ENCODE assay signal across 21 mouse cellular contexts in genomic region chr3:61583669-61584068, GRCm38 (mm10).
"Had no signal": no experiment of that assay in that cellular context is flagged by ENCODE, and none has a peak within 500 bp of the region (broad histone marks: within the 10 kb centered on the region; RNA-seq: fewer than 3 reads in every experiment).

No protein-coding gene starts in this region.

- H3K27me3 ChIP-seq: limb, embryonic 13.5 days; liver, embryonic 12.5 days; liver, embryonic 15.5 days; lung, embryonic 15.5 days; megakaryocyte, embryonic 14.5 days; midbrain, embryonic 13.5 days; neural tube, embryonic 13.5 days had no signal

- H3K9ac ChIP-seq: limb, embryonic 13.5 days; liver, embryonic 12.5 days; liver, embryonic 15.5 days; lung, embryonic 15.5 days; midbrain, embryonic 13.5 days; neural tube, embryonic 13.5 days had no signal

- H3K4me2 ChIP-seq: limb, embryonic 13.5 days; liver, embryonic 12.5 days; liver, embryonic 15.5 days; lung, embryonic 15.5 days; midbrain, embryonic 13.5 days; neural tube, embryonic 13.5 days had no signal

- H3K27ac ChIP-seq: limb, embryonic 10.5 days; limb, embryonic 13.5 days; liver, embryonic 12.5 days; liver, embryonic 15.5 days; lung, embryonic 15.5 days; midbrain, embryonic 10.5 days; midbrain, embryonic 13.5 days; neural tube, embryonic 13.5 days had no signal

- H3K4me3 ChIP-seq: limb, embryonic 10.5 days; limb, embryonic 13.5 days; liver, embryonic 12.5 days; liver, embryonic 15.5 days; lung, embryonic 15.5 days; megakaryocyte, embryonic 14.5 days; midbrain, embryonic 10.5 days; midbrain, embryonic 13.5 days; myocyte; neural tube, embryonic 13.5 days had no signal

- H3K36me3 ChIP-seq: limb, embryonic 10.5 days; limb, embryonic 13.5 days; liver, embryonic 12.5 days; liver, embryonic 15.5 days; lung, embryonic 15.5 days; midbrain, embryonic 10.5 days; midbrain, embryonic 13.5 days; neural tube, embryonic 13.5 days had no signal

- ATAC-seq: liver, embryonic 12.5 days; midbrain, embryonic 13.5 days; midbrain, embryonic 16.5 days had no signal

- H3K4me1 ChIP-seq: limb, embryonic 10.5 days; limb, embryonic 13.5 days; liver, embryonic 12.5 days; liver, embryonic 15.5 days; lung, embryonic 15.5 days; megakaryocyte, embryonic 14.5 days; midbrain, embryonic 10.5 days; midbrain, embryonic 13.5 days; neural tube, embryonic 13.5 days had no signal

- H3K9me3 ChIP-seq: limb, embryonic 10.5 days; limb, embryonic 13.5 days; liver, embryonic 12.5 days; liver, embryonic 15.5 days; lung, embryonic 15.5 days; megakaryocyte, embryonic 14.5 days; midbrain, embryonic 10.5 days; midbrain, embryonic 13.5 days; neural tube, embryonic 13.5 days had no signal

- DNase-seq: kidney, adult 18-20 months; kidney, adult 9 months; kidney, postnatal 25 days; liver; lung, adult 18-20 months; lung, postnatal 10 days; lung, postnatal 36 days; retina, postnatal 1 day; thymus, adult 18-20 months; thymus, postnatal 36 days had no signal
